Mouse (Mus musculus) myocyte (in vitro differentiated cells): ENCODE results near the gene Acox3. TPM values are rescaled to one million over a fixed set of nuclear protein-coding genes. Genes with fewer than 3 reads are reported as not detected.

ENCODE experiments used
- H3K27me3 ChIP-seq: one replicate; pipeline ENCODE4 v1.6.1; 2011; ENCODE audit not compliant: control insufficient read depth, insufficient read depth, insufficient read length
- H3K36me3 ChIP-seq: one replicate; pipeline ENCODE4 v1.6.1; 2011; ENCODE audit not compliant: control insufficient read depth, insufficient read depth
- H3K4me2 ChIP-seq: one replicate; pipeline ENCODE4 v1.6.1; 2011; ENCODE audit warnings: low read depth, control low read depth
- H3K4me3 ChIP-seq: one replicate; pipeline ENCODE4 v1.5.1; 2011; ENCODE audit warnings: mild to moderate bottlenecking, control low read depth, moderate library complexity
- H3K79me2 ChIP-seq: one replicate; pipeline ENCODE4 v1.6.1; 2011; ENCODE audit not compliant: control insufficient read depth, insufficient read depth
- H3ac ChIP-seq: one replicate; pipeline ENCODE4 v1.6.1; 2011; ENCODE audit not compliant: control insufficient read depth, insufficient read length
- CEBPB ChIP-seq: IDR thresholded peaks from 2 replicates; pipeline ENCODE4 v1.6.1; 2011; ENCODE audit warnings: mild to moderate bottlenecking, moderate library complexity; ENCODE audit not compliant: poor library complexity, insufficient read depth, severe bottlenecking
- E2F4 ChIP-seq: IDR thresholded peaks from one replicate; pipeline ENCODE4 v1.6.1; 2011; ENCODE audit warnings: mild to moderate bottlenecking, control low read depth, moderate library complexity; ENCODE audit not compliant: insufficient read depth
- MAX ChIP-seq: IDR thresholded peaks from one replicate; pipeline ENCODE4 v1.6.1; 2011; ENCODE audit warnings: low read depth, mild to moderate bottlenecking, control low read depth
- MYOD1 ChIP-seq, 3 experiments: IDR thresholded peaks; one replicate each; pipeline ENCODE4 v1.6.1; 2011; ENCODE audit warnings: control low read depth in 2 of 3, low read depth in 2 of 3, mild to moderate bottlenecking in 2 of 3, moderate library complexity in 1 of 3; ENCODE audit not compliant: insufficient read length in 2 of 3, control insufficient read depth in 1 of 3
- MYOG ChIP-seq, 3 experiments: IDR thresholded peaks; one replicate each; pipeline ENCODE4 v1.6.1; 2011; ENCODE audit warnings: control low read depth in 2 of 3, low read depth in 2 of 3, mild to moderate bottlenecking in 2 of 3; ENCODE audit not compliant: insufficient read length in 2 of 3, control insufficient read depth in 1 of 3, insufficient read depth in 1 of 3
- POLR2A ChIP-seq: IDR thresholded peaks from one replicate; pipeline ENCODE4 v1.6.1; 2011; ENCODE audit warnings: low read depth, mild to moderate bottlenecking, control low read depth, moderate library complexity; ENCODE audit not compliant: insufficient read length
- POLR2AphosphoS2 ChIP-seq: IDR thresholded peaks from one replicate; pipeline ENCODE4 v1.6.1; 2011; ENCODE audit warnings: low read depth, control low read depth; ENCODE audit not compliant: insufficient read length
- REST ChIP-seq: IDR thresholded peaks from one replicate; pipeline ENCODE4 v1.6.1; 2011; ENCODE audit warnings: mild to moderate bottlenecking, control low read depth, moderate library complexity; ENCODE audit not compliant: insufficient read depth, insufficient read length
- SRF ChIP-seq: IDR thresholded peaks from one replicate; pipeline ENCODE4 v1.6.1; 2011; ENCODE audit warnings: low read depth; ENCODE audit not compliant: control insufficient read depth, insufficient read length
- TCF12 ChIP-seq: IDR thresholded peaks from one replicate; pipeline ENCODE4 v1.6.1; 2011; ENCODE audit warnings: mild to moderate bottlenecking, control low read depth; ENCODE audit not compliant: poor library complexity, insufficient read depth, severe bottlenecking
- TCF3 ChIP-seq: IDR thresholded peaks from one replicate; pipeline ENCODE4 v1.6.1; 2011; ENCODE audit warnings: low read depth, control low read depth; ENCODE audit not compliant: insufficient read length
- USF1 ChIP-seq: IDR thresholded peaks from one replicate; pipeline ENCODE4 v1.6.1; 2011; ENCODE audit warnings: low read depth, mild to moderate bottlenecking, control low read depth, moderate library complexity
- polyA plus RNA-seq: library from polyadenylated mRNA; unstranded; fragments of >200 nt; fragmentation: generic; extraction: Trizol; gene quantifications from one replicate; pipeline ENCODE4 v1.2.1, GENCODE M21; 2012; ENCODE audit warnings: missing spikeins

Acox3 gene
- polyA plus RNA-seq, 1 experiment, result 20.8 TPM

DNA sequence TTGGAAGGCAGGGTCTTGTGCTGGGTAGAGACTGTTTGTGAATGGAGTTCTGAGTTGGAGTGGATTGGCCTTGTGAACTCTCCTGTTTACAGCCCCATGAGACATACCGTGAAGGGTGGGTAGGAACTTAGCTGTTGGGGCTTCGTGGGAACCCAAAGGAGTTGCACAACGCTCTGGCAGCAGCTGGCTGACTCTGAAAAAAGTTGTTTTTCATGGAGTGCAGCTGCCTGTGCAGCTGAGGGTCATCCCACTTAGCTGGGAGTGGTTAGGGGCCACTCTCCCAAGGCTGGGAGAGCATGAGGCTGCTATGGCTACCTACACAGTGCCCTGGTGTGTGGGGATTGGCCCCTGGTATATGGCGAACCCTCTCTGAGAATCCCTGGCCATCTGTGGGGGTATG, 64.7 kb downstream of the Acox3 start:
- Histone ChIP-seq H3K27me3 (no peaks in the 10 kb centered on the region), H3K4me2 (no peak overlapping the region), H3K4me3 (no peak overlapping the region), H3K36me3 (no peaks in the 10 kb centered on the region), H3ac (no peak overlapping the region), H3K79me2 (no peaks in the 10 kb centered on the region)
- TF ChIP-seq TCF3, result peak; percentile 70
- no peak for TF ChIP-seq MAX
- TF ChIP-seq CEBPB, result peak; percentile 85
- TF ChIP-seq SRF, result no peak
- TF ChIP-seq MYOD1 (IDR thresholded peaks at IDR 0.05; ENCODE audit: control insufficient read depth in 1 of 3, insufficient read length in 2 of 3, low read depth in 2 of 3), result peak; percentile 67 to 83 (median 81)
- TF ChIP-seq POLR2A, result no peak
- TF ChIP-seq MYOG (IDR thresholded peaks at IDR 0.05; ENCODE audit: control insufficient read depth in 1 of 3, insufficient read depth in 1 of 3, insufficient read length in 2 of 3, low read depth in 2 of 3), result peak in 2 of 3 experiments; percentile 17 to 85

- H3ac ChIP-seq, result no peak overlapping the region
- no peaks in the 10 kb centered on the region for H3K79me2 ChIP-seq
- H3K4me3 ChIP-seq, result no peak overlapping the region
- no peak overlapping the region for H3K4me2 ChIP-seq
- no peaks in the 10 kb centered on the region for H3K36me3 ChIP-seq
- no peaks in the 10 kb centered on the region for H3K27me3 ChIP-seq
- TF ChIP-seq USF1 (no peak), MAX (no peak), CEBPB (no peak), MYOD1 (IDR thresholded peaks at IDR 0.05; ENCODE audit: control insufficient read depth in 1 of 3, insufficient read length in 2 of 3, low read depth in 2 of 3) (no peak), E2F4 (no peak)
Observed at GRCm38 (mm10) chr5:35648230-35648629, 65.4 kb downstream of the Acox3 start.

DNA sequence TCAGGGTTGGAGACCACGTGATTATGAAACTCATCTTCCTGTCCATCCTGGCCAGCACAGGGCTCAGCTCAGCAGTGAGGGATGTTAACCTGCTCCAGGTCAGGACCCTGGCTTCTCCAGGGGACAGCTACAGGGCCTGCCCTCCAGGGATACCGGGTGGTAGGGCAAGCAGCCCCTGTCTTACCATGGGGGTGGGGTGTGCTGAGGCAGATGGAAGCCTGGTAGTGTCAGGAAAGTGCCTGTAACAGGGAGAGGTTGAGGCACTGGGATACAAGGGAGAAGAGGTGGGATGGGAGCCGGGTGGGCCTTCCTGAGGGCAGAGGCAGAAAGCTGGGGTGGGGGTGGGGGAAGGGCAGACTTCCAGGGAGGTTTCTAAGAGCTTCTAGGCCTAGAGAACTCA, 69.5 kb downstream of the Acox3 start:
- Histone ChIP-seq H3K4me2 (no peak overlapping the region), H3K36me3 (no peaks in the 10 kb centered on the region), H3K27me3 (no peaks in the 10 kb centered on the region), H3K4me3 (no peak overlapping the region), H3K79me2 (no peaks in the 10 kb centered on the region), H3ac (no peak overlapping the region)
- no peak for TF ChIP-seq REST
- TF ChIP-seq MYOD1 (IDR thresholded peaks at IDR 0.05; ENCODE audit: control insufficient read depth in 1 of 3, insufficient read length in 2 of 3, low read depth in 2 of 3), result no peak
- no peak for TF ChIP-seq TCF12
- no peak for TF ChIP-seq MAX
- TF ChIP-seq SRF, result no peak
- no peak for TF ChIP-seq TCF3
- TF ChIP-seq POLR2AphosphoS2, result no peak
- no peak for TF ChIP-seq E2F4
- no peak for TF ChIP-seq MYOG (IDR thresholded peaks at IDR 0.05; ENCODE audit: control insufficient read depth in 1 of 3, insufficient read depth in 1 of 3, insufficient read length in 2 of 3, low read depth in 2 of 3)
- no peak for TF ChIP-seq CEBPB
- no peak for TF ChIP-seq USF1
- TF ChIP-seq POLR2A, result no peak

- no peak for TF ChIP-seq USF1
- no peak for TF ChIP-seq REST
- TF ChIP-seq MYOG (IDR thresholded peaks at IDR 0.05; ENCODE audit: control insufficient read depth in 1 of 3, insufficient read depth in 1 of 3, insufficient read length in 2 of 3, low read depth in 2 of 3), result no peak
- Histone ChIP-seq H3K4me3 (no peak overlapping the region), H3K79me2 (no peaks in the 10 kb centered on the region), H3K36me3 (no peaks in the 10 kb centered on the region), H3K27me3 (no peaks in the 10 kb centered on the region), H3K4me2 (no peak overlapping the region), H3ac (no peak overlapping the region)
Observed at GRCm38 (mm10) chr5:35652872-35653271, 70.0 kb downstream of the Acox3 start.

DNA sequence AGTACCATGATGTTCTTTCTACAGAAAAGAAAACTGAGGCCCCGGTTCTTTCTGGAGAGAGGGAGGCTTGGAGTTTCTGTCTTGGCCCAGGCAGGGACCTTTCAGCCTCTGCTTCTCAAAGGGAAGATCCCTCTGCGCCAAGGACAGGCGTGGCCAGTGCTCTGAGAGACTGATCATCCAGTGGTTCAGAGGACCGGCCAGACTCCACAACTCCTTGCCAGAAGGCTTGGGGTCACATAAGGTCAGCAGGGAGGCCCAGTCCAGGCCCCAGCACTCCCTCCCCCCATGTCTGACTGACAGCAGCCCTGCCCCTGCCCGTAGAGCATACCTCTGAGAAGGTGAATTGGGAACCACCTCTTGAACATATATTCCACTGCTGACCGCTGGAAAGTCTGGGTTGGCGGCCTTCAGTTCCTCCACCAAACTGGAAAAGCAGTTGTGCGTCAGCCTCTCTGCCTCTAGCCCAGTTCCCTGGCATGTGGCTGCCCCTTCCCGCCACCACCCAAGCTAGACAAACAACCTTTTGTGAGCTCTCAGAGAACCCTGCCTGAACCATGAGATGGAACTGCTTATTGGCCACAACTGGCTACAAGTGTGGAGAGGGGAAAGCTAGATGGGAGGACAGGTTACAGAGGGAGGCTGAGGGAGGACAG, 71.0 kb downstream of the Acox3 start:
- no peaks in the 10 kb centered on the region for H3K27me3 ChIP-seq
- TF ChIP-seq TCF3 (no peak), E2F4 (no peak), CEBPB (no peak), MYOG (IDR thresholded peaks at IDR 0.05; ENCODE audit: control insufficient read depth in 1 of 3, insufficient read depth in 1 of 3, insufficient read length in 2 of 3, low read depth in 2 of 3) (no peak), MAX (no peak), POLR2A (no peak), USF1 (no peak), SRF (no peak)
- no peaks in the 10 kb centered on the region for H3K36me3 ChIP-seq
- no peak overlapping the region for H3K4me3 ChIP-seq
- no peak overlapping the region for H3K4me2 ChIP-seq
- H3ac ChIP-seq, result no peak overlapping the region
- H3K79me2 ChIP-seq, result no peaks in the 10 kb centered on the region
